Mouse (Mus musculus) stomach, postnatal 0 days (tissue): ENCODE measurements at regions not wholly inside any gene's neighbourhood (a gene's known extent, or its start where the extent isn't known, plus 50 kb on each side); places are given as distances from the start of the nearest gene placed in this dataset.

Source experiments
- CTCF ChIP-seq: IDR thresholded peaks from 2 replicates; pipeline ENCODE4 v1.5.1; 2016; ENCODE audit warnings: antibody characterized with exemption, low read depth, mild to moderate bottlenecking, moderate library complexity
- EP300 ChIP-seq: optimal IDR thresholded peaks from 2 replicates; pipeline ENCODE3; 2016; ENCODE audit warnings: antibody characterized with exemption

- TF ChIP-seq CTCF (no peak), EP300 (no peak)
Observed at GRCm38 (mm10) chr2:72701081-72701480, 225.1 kb downstream of the Cdca7 start.
